Comparison of ENCODE assay signal across 15 mouse cellular contexts in genomic region chr1:193305386-193305785, GRCm38 (mm10). TPM values are rescaled to one million over a fixed set of nuclear protein-coding genes. Genes with fewer than 3 reads are reported as not detected.
DNase-seq lines count a peak whose midpoint lies in the region; ATAC-seq lines count a peak whose summit lies in the region.
"Had no signal": no experiment of that assay in that cellular context is flagged by ENCODE, and none has a peak within 500 bp of the region (broad histone marks: within the 10 kb centered on the region; RNA-seq: fewer than 3 reads in every experiment).

No protein-coding gene starts in this region.

- H3K9me3 ChIP-seq in hindbrain, embryonic 11.5 days (ENCODE audit: control insufficient read depth, low read length) = no peaks in the 10 kb centered on the region
- H3K9me3 ChIP-seq in midbrain, embryonic 16.5 days (replicated peaks; ENCODE audit: control insufficient read depth, low read length, poor library complexity, severe bottlenecking) = no peaks in the 10 kb centered on the region
- no peaks in the 10 kb centered on the region for H3K9me3 ChIP-seq in liver, embryonic 12.5 days (replicated peaks)
- H3K9me3 ChIP-seq: embryonic facial prominence, embryonic 12.5 days had no signal

- H3K4me1 ChIP-seq in hindbrain, embryonic 11.5 days (replicated peaks; ENCODE audit: control insufficient read depth, insufficient read depth, low read length) = no peaks in the 10 kb centered on the region
- 0 out of 2 replicates have a peak, but pooled peaks cover 3% of the 10 kb centered on the region for H3K4me1 ChIP-seq in midbrain, embryonic 16.5 days (ENCODE audit: control insufficient read depth, insufficient read depth, low read length)
- H3K4me1 ChIP-seq in liver, embryonic 12.5 days = no peaks in the 10 kb centered on the region
- H3K4me1 ChIP-seq: embryonic facial prominence, embryonic 12.5 days had no signal

- no peaks in the 10 kb centered on the region for H3K27me3 ChIP-seq in hindbrain, embryonic 11.5 days (ENCODE audit: control insufficient read depth, insufficient read depth, low read length)
- no peaks in the 10 kb centered on the region for H3K27me3 ChIP-seq in midbrain, embryonic 16.5 days (ENCODE audit: control insufficient read depth, insufficient read depth, low read depth, low read length)
- no peaks in the 10 kb centered on the region for H3K27me3 ChIP-seq in liver, embryonic 12.5 days (replicated peaks)
- H3K27me3 ChIP-seq: embryonic facial prominence, embryonic 12.5 days had no signal

- no peaks in the 10 kb centered on the region for H3K36me3 ChIP-seq in hindbrain, embryonic 11.5 days (ENCODE audit: control insufficient read depth, insufficient read depth, low read length)
- no peaks in the 10 kb centered on the region for H3K36me3 ChIP-seq in midbrain, embryonic 16.5 days (ENCODE audit: control insufficient read depth, insufficient read depth, low read length)
- H3K36me3 ChIP-seq in liver, embryonic 12.5 days = no peaks in the 10 kb centered on the region
- H3K36me3 ChIP-seq: embryonic facial prominence, embryonic 12.5 days had no signal

- no peak overlapping the region for H3K4me2 ChIP-seq in hindbrain, embryonic 11.5 days (replicated peaks; ENCODE audit: low read depth, low read length)
- no peak overlapping the region for H3K4me2 ChIP-seq in midbrain, embryonic 16.5 days (ENCODE audit: low read length)
- H3K4me2 ChIP-seq in liver, embryonic 12.5 days = no peak overlapping the region
- H3K4me2 ChIP-seq: embryonic facial prominence, embryonic 12.5 days had no signal

- 19% methylated on average over 7 of the region's 7 CpGs for WGBS in hindbrain, embryonic 11.5 days
- WGBS in midbrain, embryonic 16.5 days = 17% methylated on average over 7 of the region's 7 CpGs
- WGBS in liver, embryonic 12.5 days (ENCODE audit: insufficient replicate concordance) = 46% methylated on average over 7 of the region's 7 CpGs

- no peak overlapping the region for H3K27ac ChIP-seq in hindbrain, embryonic 11.5 days (ENCODE audit: low read depth, low read length)
- no peak overlapping the region for H3K27ac ChIP-seq in midbrain, embryonic 16.5 days (ENCODE audit: low read length)
- H3K27ac ChIP-seq in liver, embryonic 12.5 days = no peak overlapping the region
- H3K27ac ChIP-seq: embryonic facial prominence, embryonic 12.5 days; kidney, postnatal 0 days had no signal

- DNase-seq in layer of hippocampus, adult 9-11 months = peak; percentile 47
- DNase-seq in layer of hippocampus, postnatal 25 days (ENCODE audit: extremely low spot score in 1 of 2, low spot score in 1 of 2) = no peak
- peak; percentile 76 to 81 for DNase-seq in cerebellum, postnatal 14 days
- DNase-seq in hindbrain, embryonic 11.5 days (ENCODE audit: low spot score) = peak; percentile 49
- DNase-seq in urinary bladder, postnatal 4 days (ENCODE audit: low spot score in 2 of 2) = no peak
- DNase-seq: adrenal gland, postnatal 10 days; gastrocnemius, postnatal 14 days; heart, postnatal 10 days; lung, adult 18-20 months; right cerebral cortex, postnatal 25 days had no signal

- H3K9ac ChIP-seq in hindbrain, embryonic 11.5 days (ENCODE audit: low read depth, low read length) = no peak overlapping the region
- no peak overlapping the region for H3K9ac ChIP-seq in midbrain, embryonic 16.5 days (ENCODE audit: low read depth, low read length)
- no peak overlapping the region for H3K9ac ChIP-seq in liver, embryonic 12.5 days
- H3K9ac ChIP-seq: embryonic facial prominence, embryonic 12.5 days had no signal

- no peak overlapping the region for H3K4me3 ChIP-seq in hindbrain, embryonic 11.5 days (ENCODE audit: low read depth, low read length)
- H3K4me3 ChIP-seq in midbrain, embryonic 16.5 days (ENCODE audit: low read depth, low read length) = no peak overlapping the region
- no peak overlapping the region for H3K4me3 ChIP-seq in liver, embryonic 12.5 days
- H3K4me3 ChIP-seq: embryonic facial prominence, embryonic 12.5 days had no signal

- peak; percentile 87 for ATAC-seq in hindbrain, embryonic 11.5 days (ENCODE audit: low FRiP score)
- peak; percentile 68 for ATAC-seq in midbrain, embryonic 16.5 days
- ATAC-seq in erythroblast, adult 5-6 weeks (replicated peaks; ENCODE audit: low FRiP score, poor library complexity, severe bottlenecking) = no peak
- no peak for ATAC-seq in liver, embryonic 12.5 days

RNA-seq across cellular contexts. Expression of gene G0s2, which starts 32.4 kb away (rescaled TPM):
- total RNA-seq in layer of hippocampus, postnatal 25 days (2021) = 10 to 100 TPM in 1 of 2 experiments, 1 to 10 TPM in 1; 9.3 to 11.2 TPM
- polyA plus RNA-seq in hindbrain, embryonic 11.5 days (2014; fragmentation: Nextera tagmentation; extraction: Ambion mirVana) = 6.3 and 7.5 TPM in 2 replicates
- 5.1 and 6.9 TPM in 2 replicates for polyA plus RNA-seq in midbrain, embryonic 16.5 days (2015; fragmentation: Nextera tagmentation; extraction: Ambion mirVana)
- 13.3 and 13.4 TPM in 2 replicates for total RNA-seq in erythroblast, adult 5-6 weeks (2015; ENCODE audit: low replicate concordance)
- total RNA-seq in erythroblast, adult 5-6 weeks (2017; ENCODE audit: low replicate concordance) = 15.5 and 16.6 TPM in 2 replicates
- 23.8 and 27.0 TPM in 2 replicates for polyA plus RNA-seq in liver, embryonic 12.5 days (2016; fragmentation: Nextera tagmentation; extraction: Ambion mirVana)

RNA-seq across cellular contexts. Expression of gene Hsd11b1, which starts 41.5 kb away (rescaled TPM):
- 10 to 100 TPM; 47.4 to 53.4 TPM for total RNA-seq in layer of hippocampus, postnatal 25 days (2021)
- 0.54 TPM in 1 of 2 replicates, not detected in the other for polyA plus RNA-seq in hindbrain, embryonic 11.5 days (2014; fragmentation: Nextera tagmentation; extraction: Ambion mirVana)
- polyA plus RNA-seq in midbrain, embryonic 16.5 days (2015; fragmentation: Nextera tagmentation; extraction: Ambion mirVana) = 0.39 and 0.55 TPM in 2 replicates
- 55.6 and 58.0 TPM in 2 replicates for total RNA-seq in erythroblast, adult 5-6 weeks (2015; ENCODE audit: low replicate concordance)
- 11.5 and 18.0 TPM in 2 replicates for total RNA-seq in erythroblast, adult 5-6 weeks (2017; ENCODE audit: low replicate concordance)
- 0.89 and 1.2 TPM in 2 replicates for polyA plus RNA-seq in liver, embryonic 12.5 days (2016; fragmentation: Nextera tagmentation; extraction: Ambion mirVana)

Comparison
In these comparisons a context has a peak if more than half of its experiments do, and no peak if none do; other contexts are left out.
1. DNase-seq: peak in layer of hippocampus, adult 9-11 months (single experiment), cerebellum, postnatal 14 days (2 of 2) and hindbrain, embryonic 11.5 days (single experiment); none in layer of hippocampus, postnatal 25 days (0 of 2) and urinary bladder, postnatal 4 days (0 of 2).
2. ATAC-seq: peak in hindbrain, embryonic 11.5 days (single experiment) and midbrain, embryonic 16.5 days (single experiment); none in erythroblast, adult 5-6 weeks (single experiment) and liver, embryonic 12.5 days (single experiment).